Mouse (Mus musculus) right cerebral cortex, postnatal 4 days (tissue): Measurements from ENCODE around the gene Brf1.

Source experiments
- DNase-seq: peaks from one replicate; pipeline ENCODE4 v3.0.0-alpha.2; 2022

Brf1 gene

DNA sequence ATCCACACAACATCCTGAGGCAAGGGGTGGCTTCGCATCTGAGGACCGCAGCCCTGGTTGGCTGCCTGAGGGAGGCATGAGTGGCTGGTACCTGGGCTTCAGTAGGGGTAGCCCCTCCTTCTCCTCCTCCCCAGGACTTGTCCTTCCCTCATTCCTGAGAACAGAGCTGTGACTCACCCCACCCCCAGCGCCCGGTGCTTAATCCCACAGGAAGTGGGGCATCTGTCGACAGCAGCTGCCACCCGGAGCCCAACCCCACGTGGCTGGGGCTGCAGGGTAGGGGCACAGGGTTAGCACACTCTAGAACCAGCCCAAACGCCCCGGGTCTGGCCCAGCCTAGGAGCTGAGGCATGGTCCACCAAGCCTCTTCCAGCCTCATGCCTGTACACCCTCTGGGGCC lies 62.6 kb downstream of the Brf1 start:
- no peak for DNase-seq

DNA sequence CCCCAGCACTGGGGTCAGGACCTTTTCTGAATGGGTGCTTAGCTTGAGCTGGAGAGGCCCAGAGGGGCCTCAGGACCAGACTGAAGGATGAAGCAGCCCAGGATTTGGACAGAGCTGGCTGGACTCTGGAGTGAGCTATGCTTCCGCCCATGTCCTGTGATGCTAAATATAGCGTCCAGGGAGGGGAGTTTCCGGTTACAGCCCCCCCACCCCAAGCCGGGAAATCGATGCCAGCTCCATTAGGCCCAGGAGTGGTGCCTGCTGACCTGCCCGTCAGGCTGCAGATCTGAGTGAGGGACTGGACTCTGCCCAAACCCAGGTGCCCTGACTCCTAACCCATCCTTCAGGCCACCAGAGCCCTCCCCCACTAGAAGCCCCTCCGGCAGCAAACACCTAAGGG lies 67.9 kb downstream of the Brf1 start:
- no peak for DNase-seq

DNA sequence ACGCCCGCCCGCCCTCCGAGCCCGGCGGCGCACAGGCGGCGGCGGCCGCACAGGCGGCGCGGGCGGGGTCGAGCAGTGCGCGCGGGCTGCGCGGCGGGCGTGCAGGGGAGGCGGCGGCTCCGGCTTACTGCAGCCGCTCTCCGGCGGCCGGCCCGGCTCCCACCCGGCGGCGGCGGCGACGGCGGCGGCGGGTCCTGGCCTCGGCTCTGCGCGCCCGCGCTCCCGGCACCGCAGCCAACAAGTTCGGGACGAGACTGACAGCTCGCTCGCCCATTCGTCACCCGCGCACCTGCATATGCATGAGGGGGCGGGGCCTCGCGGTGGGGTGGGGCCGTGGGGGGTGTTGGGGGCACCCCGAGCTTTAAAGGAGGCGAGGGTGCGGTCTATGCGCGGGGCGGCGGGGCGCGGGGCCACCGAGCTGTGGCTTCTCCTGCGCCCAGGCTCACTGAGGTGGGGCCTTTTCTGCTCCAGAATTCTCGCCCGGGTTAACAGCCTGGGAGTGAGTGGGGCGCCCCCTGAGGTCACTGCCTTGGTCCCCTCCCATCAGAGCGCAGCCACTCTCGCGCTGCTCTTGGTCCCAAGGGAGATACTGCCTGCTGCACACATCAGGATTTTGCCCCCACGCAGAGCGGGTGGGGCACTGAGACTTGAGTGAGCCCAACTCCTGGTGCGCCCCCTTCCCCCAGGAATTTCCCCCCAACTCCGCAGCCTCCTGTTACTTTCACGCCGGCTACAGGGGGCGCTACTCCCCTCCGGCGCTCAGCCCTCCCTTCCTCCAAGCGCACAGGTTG lies 70.7 kb downstream of the Brf1 start, which contains the start of gene Jag2:
Jag2 (minus strand) TSS at position 215 of the 791 bp plus-strand sequence.
- DNase-seq: peak; percentile 80

DNA sequence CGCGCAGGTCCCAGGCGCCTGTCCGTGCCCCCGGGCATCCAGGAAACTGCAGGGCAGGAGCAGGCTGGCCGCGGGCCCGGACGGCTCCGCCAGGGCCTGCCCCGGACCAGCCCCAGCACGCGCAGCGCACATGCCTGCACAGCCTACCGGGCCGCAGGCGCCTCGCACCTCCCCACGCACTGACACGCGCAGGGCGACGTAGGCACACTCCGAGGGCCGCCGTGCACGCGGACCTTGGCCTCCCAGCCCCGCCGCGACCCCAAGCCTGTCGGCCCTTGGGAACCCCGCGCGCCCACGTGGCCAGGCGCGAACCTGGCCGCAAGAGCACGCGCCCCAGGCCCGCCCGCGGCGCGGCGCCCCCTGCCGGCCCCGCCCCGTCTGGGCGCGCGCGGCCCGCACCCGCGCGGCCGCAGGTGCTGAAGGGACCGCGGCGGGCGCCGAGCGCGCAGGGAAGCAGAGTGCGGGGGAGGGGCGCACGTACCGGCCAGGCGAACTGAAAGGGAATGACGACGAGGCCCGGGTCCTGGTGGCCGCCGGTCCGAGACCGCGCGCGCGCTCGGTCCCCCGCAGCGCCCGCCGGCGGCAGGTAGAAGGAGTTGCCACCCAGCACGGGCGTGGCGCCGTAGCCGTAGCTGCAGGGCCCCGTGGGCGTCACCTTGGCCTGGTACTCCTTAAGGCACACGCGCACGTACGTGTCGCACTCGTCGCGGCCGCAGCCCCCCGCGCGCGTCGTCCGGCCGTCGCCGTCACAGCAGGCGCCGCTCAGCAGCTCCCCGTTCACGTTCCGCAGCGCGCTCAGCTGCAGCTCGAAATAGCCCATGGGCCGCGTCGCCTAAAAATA lies 71.9 kb downstream of the Brf1 start:
- peak; percentile 71 for DNase-seq

DNA sequence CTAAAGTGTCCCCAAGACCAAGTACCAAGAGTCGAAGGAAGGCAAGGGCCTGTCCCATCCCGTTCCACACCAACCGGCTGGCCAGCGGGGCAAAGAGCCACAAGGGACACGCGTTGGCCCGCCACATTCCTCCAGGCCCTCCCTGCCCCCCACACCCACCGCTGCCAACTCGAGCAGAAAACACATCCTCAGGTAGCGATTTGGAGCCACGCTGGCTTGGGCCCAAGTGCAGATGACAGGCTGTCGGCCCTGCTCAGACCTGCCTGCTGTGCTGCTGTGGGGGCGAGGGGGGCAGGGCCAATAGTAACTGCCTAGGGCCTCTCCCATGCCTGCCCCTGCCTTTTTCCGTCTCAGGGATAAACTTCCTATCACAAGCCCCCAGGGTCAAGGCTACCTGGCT lies 73.2 kb downstream of the Brf1 start:
- DNase-seq: peak; percentile 42

DNA sequence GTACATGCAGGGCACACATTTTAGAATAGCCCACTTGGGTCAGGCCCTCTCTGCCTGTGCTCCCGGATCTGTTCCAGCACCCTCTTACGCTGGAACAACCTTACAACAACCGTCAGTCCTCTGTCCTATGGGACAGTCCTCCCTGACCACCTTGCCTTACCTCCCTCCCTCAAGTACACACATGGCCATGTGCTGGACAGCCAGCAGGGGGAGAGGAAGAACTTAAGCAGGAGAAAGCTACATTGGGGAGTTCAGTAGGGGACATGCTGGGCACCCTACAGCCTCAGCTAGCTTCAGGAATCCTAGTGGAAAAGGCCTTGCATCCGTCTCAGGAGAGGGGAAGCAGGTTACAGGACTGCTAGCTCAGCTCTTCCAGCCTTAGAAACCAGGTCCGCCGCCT lies 74.6 kb downstream of the Brf1 start:
- no peak for DNase-seq

DNA sequence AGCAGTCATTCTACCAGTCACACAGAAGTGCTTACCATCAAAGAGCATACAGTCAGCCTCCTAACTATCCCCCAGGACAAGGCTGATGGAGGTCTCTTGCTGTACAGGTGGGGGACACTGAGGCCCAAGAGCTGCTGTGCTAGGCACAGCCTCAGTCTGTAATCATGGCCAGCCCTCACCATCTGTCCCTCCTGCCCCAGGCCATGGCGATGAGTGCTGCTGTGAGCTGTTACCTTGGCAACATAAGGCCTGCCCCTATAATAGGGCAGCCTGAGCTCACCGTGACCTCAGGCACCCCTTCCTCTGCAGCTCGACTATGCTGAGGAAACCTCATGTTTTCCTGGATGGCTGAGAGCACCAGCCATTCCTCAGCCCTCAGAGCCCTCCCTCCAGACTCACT lies 78.0 kb downstream of the Brf1 start:
- DNase-seq: no peak

DNA sequence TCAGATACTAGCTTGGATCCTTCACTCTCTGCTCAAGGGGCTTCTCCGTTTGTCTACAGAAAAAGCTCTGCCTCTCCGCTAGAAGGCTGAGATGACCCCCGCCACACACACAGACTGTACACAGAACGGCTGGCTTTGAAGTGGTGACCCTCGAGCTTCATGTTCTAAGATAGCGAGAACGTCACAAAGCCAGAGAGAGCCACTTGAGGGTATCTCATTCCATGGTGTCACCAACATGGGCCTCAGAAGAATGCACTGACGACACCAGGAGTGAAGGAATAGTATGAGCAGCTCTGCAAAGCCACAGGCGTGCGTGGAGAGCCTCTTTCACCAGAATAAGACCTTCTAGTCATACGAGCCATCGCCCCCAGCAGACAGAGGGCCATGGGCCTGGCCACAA lies 79.0 kb downstream of the Brf1 start:
- DNase-seq: no peak

DNA sequence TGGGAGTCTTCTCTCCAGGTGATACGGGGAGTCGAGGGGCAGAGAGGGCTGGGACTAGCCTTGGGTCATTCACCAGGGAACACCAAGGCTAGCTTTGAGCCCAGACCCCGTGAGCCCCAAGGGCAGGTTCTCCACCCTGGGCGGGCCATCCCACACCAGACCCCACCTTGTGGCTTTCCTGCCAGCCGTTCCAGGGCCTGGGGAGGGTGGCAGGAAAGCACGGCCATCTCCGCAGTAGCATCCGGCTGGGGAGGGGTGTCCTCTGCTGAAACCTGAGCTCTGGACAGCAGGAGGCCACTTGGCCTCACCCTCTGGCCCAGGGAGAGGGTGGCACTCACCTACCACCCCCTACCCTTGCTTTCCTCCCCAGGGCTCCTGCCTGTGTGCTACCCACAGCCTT lies 82.6 kb downstream of the Brf1 start:
- no peak for DNase-seq

DNA sequence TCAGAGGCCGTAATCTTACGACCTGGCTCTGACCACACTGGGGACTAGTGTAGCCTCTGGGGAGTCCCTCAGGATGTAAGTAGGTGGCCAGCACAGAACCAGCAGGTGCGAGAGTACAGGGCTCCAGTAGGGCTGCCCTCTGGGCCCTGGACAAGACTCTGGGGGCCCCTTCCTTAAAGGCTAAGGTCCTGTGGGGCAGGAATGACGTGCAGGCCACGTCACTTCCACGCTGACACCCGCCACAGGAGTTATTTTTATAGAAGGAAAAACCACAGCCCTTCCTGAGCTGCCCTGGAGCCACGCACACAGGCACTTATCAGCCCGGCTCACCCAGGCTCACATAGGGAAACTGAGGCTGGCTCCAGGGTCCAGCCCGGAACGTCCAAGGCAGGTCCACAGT lies 83.0 kb downstream of the Brf1 start:
- DNase-seq: no peak

DNA sequence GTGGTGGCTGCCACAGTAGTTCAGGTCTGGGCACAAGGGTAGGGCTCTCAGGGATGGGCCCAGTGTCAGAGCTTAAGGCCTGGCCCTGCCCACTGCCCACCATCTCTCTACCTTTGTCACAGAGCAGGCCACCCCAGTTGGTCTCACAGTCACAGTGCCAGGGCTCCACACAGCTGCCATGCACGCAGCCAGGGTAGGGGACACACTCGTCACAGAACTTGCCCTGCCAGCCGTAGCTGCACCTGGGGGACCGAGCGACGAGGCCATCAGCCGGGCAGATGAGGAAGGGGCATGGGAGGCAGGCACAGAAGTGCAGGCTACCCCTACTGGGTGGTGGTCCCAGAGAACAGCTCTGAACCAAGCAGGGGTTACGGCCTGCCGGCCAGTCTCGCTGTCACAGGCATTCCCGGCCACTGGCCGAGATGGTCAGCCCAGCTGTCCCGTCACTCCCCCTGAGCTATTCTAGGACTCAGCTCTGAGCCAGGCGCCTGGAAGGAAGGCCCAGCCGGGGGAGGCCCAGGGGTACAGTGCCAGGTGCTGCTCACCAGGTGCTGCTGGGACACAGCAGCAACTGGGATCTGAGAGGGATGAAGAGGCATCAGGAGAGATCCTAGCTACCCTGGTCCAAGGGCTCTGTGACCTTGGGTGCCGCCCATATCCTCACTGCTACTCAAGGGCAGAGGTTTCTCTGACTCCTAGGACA lies 83.7 kb downstream of the Brf1 start:
- no peak for DNase-seq

DNA sequence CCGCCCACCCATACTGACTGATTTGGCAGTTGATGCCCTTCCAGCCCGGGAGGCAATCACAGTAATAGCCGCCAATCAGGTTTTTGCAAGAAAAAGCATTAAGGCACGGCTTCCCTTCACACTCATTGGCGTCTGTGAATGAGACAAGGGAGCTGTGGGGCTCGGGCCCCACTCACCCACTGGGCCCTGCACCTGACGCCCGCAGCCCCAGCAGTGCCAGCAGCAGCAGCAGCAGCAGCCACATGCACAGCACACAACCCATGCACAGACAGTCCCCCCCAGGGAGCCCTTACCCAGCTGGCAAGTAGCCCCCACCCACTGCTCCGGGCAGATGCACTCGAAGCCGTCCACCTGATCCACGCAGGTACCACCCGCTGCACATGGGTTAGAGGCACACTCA lies 84.9 kb downstream of the Brf1 start:
- DNase-seq: no peak

DNA sequence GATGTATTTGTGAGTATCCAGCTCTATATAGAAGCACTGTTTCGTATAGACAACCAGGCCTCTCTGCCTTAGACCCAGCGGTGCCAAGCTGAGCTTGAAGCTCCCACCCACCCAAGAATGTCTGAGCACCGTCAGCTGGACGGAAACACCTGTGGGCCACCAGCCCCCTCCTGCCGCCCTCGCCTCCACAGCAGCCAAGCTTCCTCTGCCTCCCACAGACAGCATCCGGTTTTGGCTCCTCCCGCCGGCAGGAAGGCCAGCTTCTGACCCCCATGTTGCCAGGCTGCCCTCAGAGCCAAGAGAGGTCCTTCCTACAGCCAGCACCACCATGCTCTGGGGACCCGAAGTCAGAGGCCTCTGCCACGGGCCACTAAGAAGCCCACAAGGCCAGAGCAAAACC lies 86.0 kb downstream of the Brf1 start:
- DNase-seq: no peak

DNA sequence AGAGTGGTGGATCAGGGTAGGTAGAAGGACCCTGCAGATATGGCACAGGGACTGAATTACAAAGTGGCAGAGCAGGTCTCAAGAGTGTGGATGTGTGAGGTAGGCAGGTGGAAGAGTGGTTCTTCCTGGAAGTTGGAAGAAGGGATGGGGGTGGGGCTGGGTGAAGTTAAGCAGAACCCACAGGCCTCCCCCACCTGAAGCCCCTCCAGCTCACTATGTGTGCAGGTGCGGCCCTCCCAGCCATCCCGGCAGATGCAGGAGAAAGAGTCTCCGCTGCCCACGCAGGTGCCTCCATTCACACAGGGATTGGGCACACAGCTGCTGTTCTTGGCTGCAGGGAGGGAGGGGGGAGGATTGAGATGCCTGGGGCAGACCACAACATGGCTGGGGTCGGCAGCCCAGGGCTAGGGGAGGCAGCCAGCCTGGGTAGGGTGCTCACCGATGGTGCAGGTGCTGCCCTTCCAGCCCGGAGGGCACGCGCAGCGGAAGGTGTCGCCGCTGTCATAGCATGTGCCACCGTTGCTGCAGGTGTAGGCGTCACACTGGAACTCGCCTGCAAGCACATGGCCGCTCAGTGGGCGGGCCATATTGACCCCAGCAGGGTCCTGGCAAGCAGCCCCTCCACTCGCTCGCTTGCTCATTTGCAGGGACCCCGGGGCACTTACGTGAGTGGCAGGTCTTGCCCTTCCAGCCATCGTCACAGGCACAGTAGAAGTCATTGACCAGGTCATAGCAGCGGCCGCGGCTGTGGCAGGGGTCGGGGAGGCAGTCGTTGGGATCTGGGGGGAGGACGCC lies 87.4 kb downstream of the Brf1 start:
- no peak for DNase-seq

DNA sequence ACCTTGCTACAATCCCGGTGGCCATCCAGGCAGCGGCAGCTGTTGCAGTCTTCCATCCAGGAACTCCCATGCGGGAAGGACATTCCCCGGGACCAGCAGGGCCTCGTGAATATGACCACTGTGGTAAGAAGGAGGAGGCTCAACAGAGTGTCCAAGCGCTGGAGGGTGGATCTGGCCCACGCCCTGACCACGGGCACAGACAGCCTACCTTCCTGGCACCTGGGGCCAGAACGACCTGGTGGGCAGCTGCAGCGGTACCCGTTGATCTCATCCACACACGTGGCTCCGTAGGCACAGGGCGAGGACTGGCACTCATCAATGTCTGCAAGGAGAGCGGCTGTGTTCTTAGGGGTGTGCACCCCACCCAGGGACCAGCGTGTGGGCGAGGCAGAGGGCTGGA lies 88.8 kb downstream of the Brf1 start:
- DNase-seq: no peak
